Mouse (Mus musculus) stomach, postnatal 0 days (tissue): ENCODE data around the gene Aox4.

Experiments used
- CTCF ChIP-seq: IDR thresholded peaks from 2 replicates; pipeline ENCODE4 v1.5.1; 2016; ENCODE audit warnings: antibody characterized with exemption, low read depth, mild to moderate bottlenecking, moderate library complexity
- EP300 ChIP-seq: optimal IDR thresholded peaks from 2 replicates; pipeline ENCODE3; 2016; ENCODE audit warnings: antibody characterized with exemption

- TF ChIP-seq CTCF (no peak), EP300 (no peak)
Measured at GRCm38 (mm10) chr1:58308594-58308993, 98.4 kb downstream of the Aox4 start.
